Mouse (Mus musculus) liver, adult 2 months (tissue): ENCODE data around the gene Bank1. TPM values are rescaled to one million over a fixed set of nuclear protein-coding genes. Genes with fewer than 3 reads are reported as not detected.

Experiments
- DNase-seq: peaks from one replicate; pipeline ENCODE4 v3.0.0-alpha.2; 2011; ENCODE audit warnings: low read depth, low spot score; ENCODE audit errors: extremely low read depth
- H3K27ac ChIP-seq: fragments of 200-500 bp; replicated peaks from 2 replicates; pipeline ENCODE4 v1.5.1; 2012; ENCODE audit warnings: low read depth, mild to moderate bottlenecking, control low read depth, inconsistent platforms, low read length; ENCODE audit not compliant: insufficient read depth
- H3K27me3 ChIP-seq: fragments of 200-500 bp; 2 replicates; pipeline ENCODE4 v1.6.1; 2012; ENCODE audit warnings: mild to moderate bottlenecking, moderate library complexity, low read length, inconsistent platforms; ENCODE audit not compliant: control insufficient read depth, insufficient read depth
- H3K36me3 ChIP-seq: fragments of 200-500 bp; 2 replicates; pipeline ENCODE4 v1.6.1; 2012; ENCODE audit warnings: low read length, inconsistent platforms; ENCODE audit not compliant: control insufficient read depth, insufficient read depth
- H3K4me1 ChIP-seq: fragments of 200-500 bp; 2 replicates; pipeline ENCODE4 v1.6.1; 2011; ENCODE audit warnings: low read length; ENCODE audit not compliant: control insufficient read depth, insufficient read depth
- H3K4me3 ChIP-seq: fragments of 200-500 bp; 2 replicates; pipeline ENCODE4 v1.5.1; 2011; ENCODE audit warnings: low read depth, mild to moderate bottlenecking, control low read depth, low read length, moderate library complexity; ENCODE audit not compliant: insufficient read depth
- H3K79me2 ChIP-seq: fragments of 200-500 bp; 2 replicates; pipeline ENCODE4 v1.6.1; 2012; ENCODE audit warnings: inconsistent platforms, mild to moderate bottlenecking, low read length, moderate library complexity; ENCODE audit not compliant: control insufficient read depth, insufficient read depth
- H3K9ac ChIP-seq: fragments of 200-500 bp; 2 replicates; pipeline ENCODE4 v1.6.1; 2012; ENCODE audit warnings: low read depth, mild to moderate bottlenecking, control low read depth, inconsistent platforms, low read length
- CTCF ChIP-seq: fragments of 200-500 bp; IDR thresholded peaks from 2 replicates; pipeline ENCODE4 v1.5.1; 2011; ENCODE audit warnings: low read depth, low read length, control low read depth
- POLR2A ChIP-seq: fragments of 200-500 bp; IDR thresholded peaks from 2 replicates; pipeline ENCODE4 v1.6.1; 2011; ENCODE audit warnings: low read length, control low read depth; ENCODE audit not compliant: insufficient read depth; ENCODE audit errors: extremely low read depth
- WGBS: fragments of 180-500 bp; shearing (Covaris S2); methylation state at CpG from one replicate; pipeline ENCODE4 v1.1.7; 2018; 5-methylcytosine and 5-hydroxymethylcytosine counted together
- polyA plus RNA-seq: library from polyadenylated mRNA; depleted of rRNA; stranded (reverse); fragments of >200 nt; gene quantifications from 2 replicates; pipeline ENCODE4 v1.2.3, GENCODE M21; 2012
- total RNA-seq: library from RNA; depleted of rRNA; stranded (reverse); fragments of >200 nt; gene quantifications from 2 replicates; pipeline ENCODE4 v1.2.3, GENCODE M21; 2014

The Bank1 gene
- total and polyA plus RNA-seq, 2 experiments: 0.49 to 3.2 TPM

DNA sequence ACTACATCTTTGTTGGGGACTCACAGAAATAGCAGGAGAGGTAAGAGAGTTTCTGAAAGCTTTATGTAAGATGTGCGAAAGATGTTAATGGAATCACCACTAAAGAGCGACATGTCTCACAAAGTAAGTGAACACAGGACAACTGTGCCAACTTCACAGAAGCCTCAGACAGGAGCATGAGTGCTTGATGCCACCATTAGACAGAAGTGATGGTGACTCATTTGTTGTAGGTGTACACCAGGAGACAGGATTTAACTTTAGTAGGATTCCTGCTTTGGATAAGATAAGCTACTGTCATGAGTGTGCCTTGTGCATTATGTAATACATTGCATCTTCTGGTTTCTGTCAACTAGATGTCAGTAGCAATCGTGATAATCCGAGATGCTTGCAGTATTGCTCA, 74.3 kb downstream of the Bank1 start:
- no peak for DNase-seq
- Histone ChIP-seq H3K27me3 (no peaks in the 10 kb centered on the region), H3K27ac (no peak overlapping the region), H3K79me2 (no peaks in the 10 kb centered on the region), H3K4me1 (no peaks in the 10 kb centered on the region), H3K9ac (no peak overlapping the region), H3K4me3 (no peak overlapping the region), H3K36me3 (no peaks in the 10 kb centered on the region)
- TF ChIP-seq POLR2A (no peak), CTCF (no peak)
- 87% methylated on average over 4 of the region's 4 CpGs for WGBS

DNA sequence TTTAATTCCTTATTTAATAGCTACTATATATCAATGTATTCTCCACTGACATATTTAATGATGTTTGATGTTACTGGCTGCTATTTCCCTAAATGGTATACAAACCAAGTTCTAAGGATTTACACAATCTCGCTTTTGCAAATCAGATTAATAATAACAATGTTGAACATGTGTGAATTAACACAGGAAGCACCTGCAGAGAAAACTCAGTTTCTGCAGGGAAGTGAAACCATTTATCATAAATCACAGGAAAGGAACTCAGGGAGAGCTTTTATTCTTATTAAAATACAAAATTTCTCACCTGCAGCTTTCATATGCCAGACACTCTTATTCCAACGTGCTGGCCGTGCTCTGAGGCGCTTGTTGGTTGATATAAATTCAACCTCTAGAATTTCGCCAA, 78.5 kb downstream of the Bank1 start:
- 82% methylated on average over 5 of the region's 5 CpGs for WGBS
- Histone ChIP-seq H3K27me3 (no peaks in the 10 kb centered on the region), H3K79me2 (no peaks in the 10 kb centered on the region), H3K36me3 (no peaks in the 10 kb centered on the region), H3K4me1 (no peaks in the 10 kb centered on the region), H3K9ac (no peak overlapping the region), H3K4me3 (no peak overlapping the region), H3K27ac (no peak overlapping the region)
- TF ChIP-seq CTCF: no peak
- no peak for TF ChIP-seq POLR2A
- DNase-seq: no peak

DNA sequence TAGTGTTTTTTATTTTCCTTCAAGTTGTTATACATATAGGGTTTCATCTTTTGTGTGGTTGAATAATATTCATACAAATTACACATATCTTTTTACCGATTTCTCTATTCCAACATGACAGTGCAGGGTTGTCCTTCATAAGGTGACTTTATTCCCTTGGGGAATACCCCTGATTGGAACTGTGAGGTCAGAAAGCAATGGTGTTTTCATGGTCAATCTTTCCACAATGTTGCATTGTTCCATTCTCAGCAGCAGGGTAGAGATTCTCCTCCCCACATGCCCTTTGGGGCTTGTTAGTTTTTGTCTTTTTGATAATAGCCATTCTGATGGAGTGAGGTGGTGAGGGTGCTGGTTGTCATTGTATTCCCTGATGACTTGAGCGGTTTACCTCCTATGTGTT, 80.9 kb downstream of the Bank1 start:
- H3K27ac ChIP-seq: no peak overlapping the region
- DNase-seq: no peak
- H3K79me2 ChIP-seq: no peaks in the 10 kb centered on the region
- H3K36me3 ChIP-seq: no peaks in the 10 kb centered on the region
- WGBS: 86% methylated on average over 2 of the region's 2 CpGs
- H3K27me3 ChIP-seq: no peaks in the 10 kb centered on the region
- no peak overlapping the region for H3K9ac ChIP-seq
- H3K4me1 ChIP-seq: no peaks in the 10 kb centered on the region
- H3K4me3 ChIP-seq: no peak overlapping the region
- TF ChIP-seq POLR2A: no peak
- no peak for TF ChIP-seq CTCF

DNA sequence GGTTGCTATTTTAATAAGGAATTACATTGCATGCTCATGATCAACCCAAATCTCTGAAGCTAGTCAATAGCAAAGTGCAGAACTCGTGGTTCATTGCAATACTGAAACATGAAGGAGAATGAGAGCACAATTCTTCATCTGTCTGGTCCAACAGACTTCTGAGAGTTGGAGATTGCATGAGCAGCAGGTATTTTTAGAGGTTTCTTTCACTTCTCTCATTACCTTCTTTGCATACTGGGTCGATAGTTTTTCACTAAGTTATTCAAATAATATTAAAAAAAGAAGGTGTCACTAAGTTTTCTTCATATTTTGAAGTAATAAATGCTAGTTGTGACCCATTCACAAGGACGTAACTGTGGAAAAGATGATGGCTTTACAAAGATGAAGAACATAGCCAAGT, 87.1 kb downstream of the Bank1 start:
- Histone ChIP-seq H3K27ac (no peak overlapping the region), H3K9ac (no peak overlapping the region), H3K27me3 (no peaks in the 10 kb centered on the region), H3K4me3 (no peak overlapping the region), H3K36me3 (no peaks in the 10 kb centered on the region), H3K4me1 (no peaks in the 10 kb centered on the region), H3K79me2 (no peaks in the 10 kb centered on the region)
- no peak for TF ChIP-seq POLR2A
- TF ChIP-seq CTCF: no peak
- DNase-seq: no peak
- 75% methylated on average over 3 of the region's 3 CpGs for WGBS

DNA sequence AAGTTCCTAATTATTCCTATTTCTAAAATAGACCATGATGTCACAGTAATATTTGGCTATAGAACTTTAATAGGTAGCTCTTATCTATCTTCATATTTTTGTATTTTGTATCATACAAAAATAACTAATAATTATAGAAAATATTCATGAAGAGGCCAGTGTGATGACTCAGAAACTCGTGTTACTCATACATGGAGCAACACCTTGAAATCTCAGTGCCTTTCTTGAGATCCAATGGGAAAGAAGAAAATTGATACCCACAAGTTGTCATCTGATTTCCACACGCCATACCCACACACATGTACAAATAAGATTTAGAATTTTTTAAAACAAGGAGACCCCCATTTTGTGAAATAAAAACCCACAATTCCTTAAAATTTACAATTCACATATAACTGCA, 92.4 kb downstream of the Bank1 start:
- 64% methylated on average over 2 of the region's 2 CpGs for WGBS
- TF ChIP-seq CTCF (no peak), POLR2A (no peak)
- no peak for DNase-seq
- Histone ChIP-seq H3K4me1 (no peaks in the 10 kb centered on the region), H3K4me3 (no peak overlapping the region), H3K79me2 (no peaks in the 10 kb centered on the region), H3K27ac (no peak overlapping the region), H3K9ac (no peak overlapping the region), H3K36me3 (no peaks in the 10 kb centered on the region), H3K27me3 (no peaks in the 10 kb centered on the region)

DNA sequence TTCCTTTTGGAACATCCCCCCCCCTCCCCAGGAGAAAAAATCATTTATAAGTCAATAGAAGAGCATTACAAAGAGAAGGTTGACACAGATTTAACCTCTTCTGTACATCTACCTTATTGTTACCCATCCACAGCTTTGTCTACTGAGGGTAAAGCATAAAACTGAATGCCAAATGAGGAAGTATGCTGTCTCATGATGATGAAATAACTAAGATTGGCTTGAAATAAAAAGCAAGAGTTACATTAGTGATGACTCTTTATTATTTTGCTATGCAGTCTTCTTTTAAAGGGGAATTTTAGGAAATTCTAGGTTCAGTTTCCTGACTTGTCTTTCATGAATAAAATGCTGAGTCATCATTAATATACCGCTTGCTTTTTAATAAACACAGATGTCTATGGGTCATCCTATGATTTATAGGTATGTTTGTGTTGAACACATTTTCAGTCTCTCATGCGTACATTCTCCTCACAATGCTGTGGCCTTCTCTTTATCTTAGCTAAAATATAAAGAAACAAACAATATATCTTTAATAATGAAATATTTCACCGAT, 95.2 kb downstream of the Bank1 start:
- Histone ChIP-seq H3K36me3 (no peaks in the 10 kb centered on the region), H3K9ac (no peak overlapping the region), H3K4me1 (no peaks in the 10 kb centered on the region), H3K27ac (no peak overlapping the region), H3K4me3 (no peak overlapping the region), H3K27me3 (no peaks in the 10 kb centered on the region), H3K79me2 (no peaks in the 10 kb centered on the region)
- WGBS: 88% methylated on average over 3 of the region's 3 CpGs
- TF ChIP-seq POLR2A: no peak
- peak; percentile 2 for DNase-seq
